Mouse (Mus musculus): ENCODE results near the gene Ypel3. TPM values are rescaled to one million over a fixed set of nuclear protein-coding genes. Genes with fewer than 3 reads are reported as not detected.
A peak's percentile ranks its signal among the peaks of the same experiment; 100 is the strongest.
"Not testable (repeated sequence)": the region's sequence is repeated elsewhere in the genome, so short reads cannot be mapped to it uniquely, and the experiment has no call there.

Gene Ypel3
- polyA plus RNA-seq, 1 experiment from 2014 or later, result 200 TPM

DNA sequence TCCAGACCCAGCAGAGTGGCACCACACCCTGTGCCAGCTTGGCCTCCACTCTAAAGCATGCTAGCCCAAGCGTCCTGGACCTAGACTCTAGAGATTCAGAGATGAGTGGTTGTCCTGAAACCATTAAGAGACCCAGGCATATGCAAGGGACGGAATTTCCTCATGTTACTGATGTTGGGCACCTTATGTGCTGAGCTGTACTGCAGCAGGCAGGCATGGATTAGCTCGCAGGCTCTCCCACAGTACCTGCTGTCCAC lies 849 bp upstream of the Ypel3 start:
- ATAC-seq, result no peak
- Histone ChIP-seq H3K4me1 (ENCODE audit: control insufficient read depth, insufficient read depth, low read depth, low read length) (peaks cover 29% of the 10 kb centered on the region), H3K27me3 (replicated peaks; ENCODE audit: control insufficient read depth, insufficient read depth, low read length) (no peaks in the 10 kb centered on the region), H3K27ac (ENCODE audit: low read depth, low read length) (peak overlapping the region; percentile 87; the same call in 1 of the 2 replicates), H3K4me2 (ENCODE audit: low read length) (peak overlapping the region; percentile 92), H3K9ac (ENCODE audit: low read depth, low read length) (peak overlapping the region; percentile 90), H3K4me3 (ENCODE audit: low read length) (peak overlapping the region; percentile 78), H3K36me3 (ENCODE audit: control insufficient read depth, insufficient read depth, low read length) (peaks cover 4% of the 10 kb centered on the region), H3K9me3 (ENCODE audit: control insufficient read depth, low read length) (no peaks in the 10 kb centered on the region)
- 65% methylated on average over 3 of the region's 3 CpGs for WGBS

- Histone ChIP-seq H3K4me2 (ENCODE audit: low read length) (peak overlapping the region; percentile 92), H3K9me3 (ENCODE audit: control insufficient read depth, low read length) (no peaks in the 10 kb centered on the region), H3K36me3 (ENCODE audit: control insufficient read depth, insufficient read depth, low read length) (peaks cover 4% of the 10 kb centered on the region), H3K27ac (ENCODE audit: low read depth, low read length) (peak overlapping the region; percentile 87), H3K4me1 (ENCODE audit: control insufficient read depth, insufficient read depth, low read depth, low read length) (peaks cover 34% of the 10 kb centered on the region), H3K27me3 (replicated peaks; ENCODE audit: control insufficient read depth, insufficient read depth, low read length) (no peaks in the 10 kb centered on the region), H3K4me3 (ENCODE audit: low read length) (peak overlapping the region; percentile 78), H3K9ac (ENCODE audit: low read depth, low read length) (peak overlapping the region; percentile 90)
- ATAC-seq, result no peak
- 40% methylated on average over 10 of the region's 10 CpGs for WGBS
These were observed 721 bp downstream of the Ypel3 start for GRCm38 (mm10) chr7:126777476-126777875.

DNA sequence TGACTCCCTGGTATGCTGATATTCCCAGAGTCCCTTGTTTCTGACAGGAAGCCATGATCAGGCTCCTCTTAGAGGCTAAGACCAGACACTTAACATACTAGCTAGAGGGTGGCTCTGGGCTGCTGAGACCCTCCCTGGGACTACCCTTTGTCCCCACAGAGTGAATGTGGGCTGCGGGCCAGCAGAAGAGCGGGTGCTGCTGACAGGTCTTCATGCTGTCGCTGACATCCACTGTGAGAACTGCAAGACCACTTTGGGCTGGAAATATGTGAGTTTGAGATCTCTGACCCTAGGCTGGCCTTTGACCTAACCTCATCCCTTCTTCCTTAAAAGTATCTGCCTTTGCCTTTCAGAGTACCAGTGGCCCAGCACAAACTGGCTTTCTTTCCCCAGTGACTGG lies 1.4 kb downstream of the Ypel3 start:
- Histone ChIP-seq H3K36me3 (ENCODE audit: control insufficient read depth, insufficient read depth, low read length) (peaks cover 4% of the 10 kb centered on the region), H3K4me1 (ENCODE audit: control insufficient read depth, insufficient read depth, low read depth, low read length) (peaks cover 34% of the 10 kb centered on the region), H3K9ac (ENCODE audit: low read depth, low read length) (no peak overlapping the region), H3K27me3 (replicated peaks; ENCODE audit: control insufficient read depth, insufficient read depth, low read length) (no peaks in the 10 kb centered on the region), H3K4me3 (ENCODE audit: low read length) (no peak overlapping the region), H3K4me2 (ENCODE audit: low read length) (peak overlapping the region; percentile 92), H3K9me3 (ENCODE audit: control insufficient read depth, low read length) (no peaks in the 10 kb centered on the region), H3K27ac (ENCODE audit: low read depth, low read length) (no peak overlapping the region)
- no peak for ATAC-seq
- WGBS, result 85% methylated on average over 3 of the region's 3 CpGs

DNA sequence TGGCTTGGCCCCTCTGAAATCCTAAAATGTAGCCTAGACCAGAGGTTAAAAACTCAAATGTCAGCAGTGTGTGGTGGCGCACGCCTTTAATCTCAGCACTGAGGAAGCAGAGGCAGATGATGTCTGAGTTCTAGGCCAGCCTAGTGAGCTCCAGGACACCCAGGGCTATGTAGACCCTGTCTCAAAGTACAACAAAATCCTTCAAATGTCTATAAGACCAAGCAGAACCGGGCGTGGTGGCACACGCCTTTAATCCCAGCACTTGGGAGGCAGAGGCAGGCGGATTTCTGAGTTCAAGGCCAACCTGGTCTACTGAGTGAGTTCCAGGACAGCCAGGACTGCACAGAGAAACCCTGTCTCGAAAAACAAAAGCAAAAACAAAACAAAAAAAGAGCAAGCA lies 2.3 kb downstream of the Ypel3 start:
- not testable (repeated sequence) for H3K9me3 ChIP-seq (ENCODE audit: control insufficient read depth, low read length); H3K4me3 ChIP-seq (ENCODE audit: low read length); H3K9ac ChIP-seq (ENCODE audit: low read depth, low read length); H3K27me3 ChIP-seq (replicated peaks; ENCODE audit: control insufficient read depth, insufficient read depth, low read length); ATAC-seq; H3K4me2 ChIP-seq (ENCODE audit: low read length); H3K27ac ChIP-seq (ENCODE audit: low read depth, low read length); H3K36me3 ChIP-seq (ENCODE audit: control insufficient read depth, insufficient read depth, low read length)
- 93% methylated on average over 7 of the region's 7 CpGs for WGBS
- peaks cover 34% of the 10 kb centered on the region for H3K4me1 ChIP-seq (ENCODE audit: control insufficient read depth, insufficient read depth, low read depth, low read length)

DNA sequence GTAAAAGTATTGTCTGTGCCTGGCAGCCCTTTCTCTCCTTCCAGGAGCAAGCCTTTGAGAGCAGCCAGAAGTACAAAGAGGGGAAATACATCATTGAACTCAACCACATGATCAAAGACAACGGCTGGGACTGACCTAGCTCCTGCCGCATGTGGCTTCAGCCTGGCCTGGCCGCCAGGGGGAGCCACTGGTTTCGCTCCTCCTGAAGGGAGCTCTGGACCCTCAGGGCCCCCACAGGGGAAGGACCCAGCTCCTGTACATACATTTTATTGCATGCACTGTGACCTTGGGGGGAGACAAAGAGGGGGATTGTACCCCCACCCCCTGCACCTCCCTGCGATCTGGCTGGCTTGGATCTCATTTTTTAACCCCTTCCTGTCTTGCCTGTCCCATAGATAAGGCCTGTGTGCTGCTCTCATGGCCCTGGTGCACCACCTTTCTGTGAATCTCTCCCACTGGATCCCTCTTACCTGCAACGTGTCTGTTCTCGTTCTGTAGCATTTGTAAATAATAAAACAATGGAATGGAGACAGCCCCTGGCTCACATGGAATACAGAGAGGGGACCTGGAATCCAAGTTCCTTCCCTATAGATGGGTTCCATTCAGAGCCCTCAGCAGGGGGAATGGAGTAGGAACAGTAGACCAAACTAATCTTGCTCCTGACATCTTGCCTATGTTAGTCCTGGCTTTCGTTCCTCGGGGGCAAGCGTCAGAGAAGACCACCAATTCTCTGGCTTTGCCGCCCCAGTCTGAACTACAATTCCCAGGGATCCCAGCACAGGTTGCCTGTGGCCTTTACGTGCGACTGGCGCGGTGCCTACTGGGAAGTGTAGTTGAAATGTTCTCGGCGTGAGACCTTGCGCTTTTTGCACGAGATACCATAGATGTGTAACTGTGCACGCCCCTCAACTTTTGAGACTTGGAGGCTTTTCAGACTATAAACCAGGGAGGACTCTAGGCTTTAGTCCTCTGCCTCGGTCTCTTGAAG lies 3.5 kb downstream of the Ypel3 start:
- Histone ChIP-seq H3K27ac (ENCODE audit: low read depth, low read length) (peak overlapping the region; percentile 74), H3K4me2 (ENCODE audit: low read length) (peak overlapping the region; percentile 84), H3K9me3 (ENCODE audit: control insufficient read depth, low read length) (no peaks in the 10 kb centered on the region), H3K4me3 (ENCODE audit: low read length) (peak overlapping the region; percentile 48), H3K27me3 (replicated peaks; ENCODE audit: control insufficient read depth, insufficient read depth, low read length) (no peaks in the 10 kb centered on the region), H3K4me1 (ENCODE audit: control insufficient read depth, insufficient read depth, low read depth, low read length) (peaks cover 34% of the 10 kb centered on the region), H3K9ac (ENCODE audit: low read depth, low read length) (peak overlapping the region; percentile 68), H3K36me3 (ENCODE audit: control insufficient read depth, insufficient read depth, low read length) (peaks cover 4% of the 10 kb centered on the region)
- peak; percentile 79 for ATAC-seq
- WGBS, result 1% methylated on average over 21 of the region's 21 CpGs

- 0 out of 2 replicates have a peak, but pooled peaks have one; percentile 2 for ATAC-seq
- Histone ChIP-seq H3K4me2 (ENCODE audit: low read length) (peak within 1 kb of the TSS; percentile 84), H3K36me3 (ENCODE audit: control insufficient read depth, insufficient read depth, low read length) (peaks cover 7% of the 10 kb centered on the region), H3K9ac (ENCODE audit: low read depth, low read length) (peak within 1 kb of the TSS; percentile 68), H3K9me3 (ENCODE audit: control insufficient read depth, low read length) (no peaks in the 10 kb centered on the region), H3K4me3 (ENCODE audit: low read length) (peak within 1 kb of the TSS; percentile 48), H3K27ac (ENCODE audit: low read depth, low read length) (peak within 1 kb of the TSS; percentile 74), H3K4me1 (ENCODE audit: control insufficient read depth, insufficient read depth, low read depth, low read length) (peaks cover 32% of the 10 kb centered on the region), H3K27me3 (replicated peaks; ENCODE audit: control insufficient read depth, insufficient read depth, low read length) (no peaks in the 10 kb centered on the region)
- WGBS, result 4% methylated on average over 22 of the region's 22 CpGs
These were observed 4.3 kb downstream of the Ypel3 start, which contains the start of gene Tbx6 for GRCm38 (mm10) chr7:126780971-126781635. Gene Tbx6 (plus strand): TSS chr7:126781483.

- Histone ChIP-seq H3K4me2 (ENCODE audit: low read length) (peak overlapping the region; percentile 84), H3K4me3 (ENCODE audit: low read length) (no peak overlapping the region), H3K9me3 (ENCODE audit: control insufficient read depth, low read length) (no peaks in the 10 kb centered on the region), H3K36me3 (ENCODE audit: control insufficient read depth, insufficient read depth, low read length) (peaks cover 14% of the 10 kb centered on the region), H3K4me1 (ENCODE audit: control insufficient read depth, insufficient read depth, low read depth, low read length) (peaks cover 28% of the 10 kb centered on the region), H3K27me3 (replicated peaks; ENCODE audit: control insufficient read depth, insufficient read depth, low read length) (no peaks in the 10 kb centered on the region), H3K27ac (ENCODE audit: low read depth, low read length) (no peak overlapping the region), H3K9ac (ENCODE audit: low read depth, low read length) (peak overlapping the region; percentile 68; the same call in 1 of the 2 replicates)
- no peak for ATAC-seq
- WGBS, result 40% methylated on average over 11 of the region's 11 CpGs
These were observed 5.1 kb downstream of the Ypel3 start for GRCm38 (mm10) chr7:126781661-126782370.

DNA sequence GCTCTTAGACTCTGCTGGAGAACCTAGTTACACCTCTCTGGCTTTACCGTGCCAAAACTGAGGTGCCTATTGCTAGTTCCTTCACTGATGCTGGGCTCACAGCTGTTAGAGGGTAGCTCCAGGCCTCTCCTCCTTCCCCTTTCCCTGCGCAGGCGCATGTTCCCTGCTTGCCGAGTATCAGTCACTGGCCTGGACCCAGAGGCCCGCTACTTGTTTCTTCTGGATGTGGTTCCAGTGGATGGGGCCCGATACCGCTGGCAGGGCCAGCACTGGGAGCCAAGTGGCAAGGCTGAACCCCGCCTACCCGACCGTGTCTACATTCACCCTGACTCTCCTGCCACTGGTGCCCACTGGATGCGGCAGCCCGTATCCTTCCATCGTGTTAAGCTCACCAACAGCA lies 5.9 kb downstream of the Ypel3 start:
- Histone ChIP-seq H3K4me2 (ENCODE audit: low read length) (no peak overlapping the region), H3K36me3 (ENCODE audit: control insufficient read depth, insufficient read depth, low read length) (peaks cover 22% of the 10 kb centered on the region), H3K27ac (ENCODE audit: low read depth, low read length) (no peak overlapping the region), H3K9me3 (ENCODE audit: control insufficient read depth, low read length) (no peaks in the 10 kb centered on the region), H3K27me3 (replicated peaks; ENCODE audit: control insufficient read depth, insufficient read depth, low read length) (no peaks in the 10 kb centered on the region), H3K4me1 (ENCODE audit: control insufficient read depth, insufficient read depth, low read depth, low read length) (peaks cover 24% of the 10 kb centered on the region), H3K4me3 (ENCODE audit: low read length) (no peak overlapping the region), H3K9ac (ENCODE audit: low read depth, low read length) (no peak overlapping the region)
- 87% methylated on average over 13 of the region's 13 CpGs for whole genome bisulfite sequencing
- ATAC-seq, result no peak

DNA sequence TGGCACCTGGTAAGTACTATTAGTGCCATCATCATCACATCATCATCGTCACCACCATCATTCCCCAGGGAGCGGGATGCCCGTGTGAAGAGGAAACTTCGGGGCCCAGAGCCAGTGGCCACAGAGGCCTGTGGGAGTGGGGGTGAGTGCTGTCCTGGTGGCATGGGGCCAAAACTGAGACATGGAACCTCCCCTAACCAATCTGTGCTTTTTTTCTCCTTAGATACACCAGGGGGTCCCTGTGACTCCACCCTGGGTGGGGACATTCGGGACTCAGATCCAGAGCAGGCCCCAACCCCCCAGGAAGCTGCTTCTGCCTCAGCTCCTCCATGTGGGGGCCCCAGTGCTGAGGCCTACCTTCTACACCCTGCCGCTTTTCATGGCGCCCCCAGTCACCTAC lies 7.7 kb downstream of the Ypel3 start:
- ATAC-seq, result no peak
- H3K4me2 ChIP-seq (ENCODE audit: low read length), result no peak overlapping the region
- H3K36me3 ChIP-seq (ENCODE audit: control insufficient read depth, insufficient read depth, low read length), result peaks cover 29% of the 10 kb centered on the region
- H3K4me3 ChIP-seq (ENCODE audit: low read length), result no peak overlapping the region
- 85% methylated on average over 7 of the region's 7 CpGs for WGBS
- H3K27me3 ChIP-seq (replicated peaks; ENCODE audit: control insufficient read depth, insufficient read depth, low read length), result no peaks in the 10 kb centered on the region
- peaks cover 17% of the 10 kb centered on the region for H3K4me1 ChIP-seq (ENCODE audit: control insufficient read depth, insufficient read depth, low read depth, low read length)
- no peaks in the 10 kb centered on the region for H3K9me3 ChIP-seq (ENCODE audit: control insufficient read depth, low read length)
- H3K27ac ChIP-seq (ENCODE audit: low read depth, low read length), result no peak overlapping the region
- no peak overlapping the region for H3K9ac ChIP-seq (ENCODE audit: low read depth, low read length)
